Mouse (Mus musculus) bone marrow macrophage, adult 2 months (primary cell): ENCODE measurements at regions not wholly inside any gene's neighbourhood (a gene's known extent, or its start where the extent isn't known, plus 50 kb on each side); places are given as distances from the start of the nearest gene placed in this dataset.

Experiments
- CTCF ChIP-seq: IDR thresholded peaks from 2 replicates; pipeline ENCODE4 v1.5.1; 2012; ENCODE audit warnings: low read depth, mild to moderate bottlenecking, low read length, moderate library complexity
- POLR2A ChIP-seq: IDR thresholded peaks from 2 replicates; pipeline ENCODE4 v1.6.1; 2012; ENCODE audit warnings: mild to moderate bottlenecking, low read depth, low read length, borderline replicate concordance

GRCm38 (mm10) chr10:19068377-19068776 is 52.9 kb upstream of the Tnfaip3 start:
- no peak for TF ChIP-seq CTCF
- no peak for TF ChIP-seq POLR2A
